Mouse (Mus musculus) hindbrain, postnatal 0 days (tissue): ENCODE measurements around the gene Olfml2b. TPM values are rescaled to one million over a fixed set of nuclear protein-coding genes. Genes with fewer than 3 reads are reported as not detected.

Experiments
- ATAC-seq: fragments of 200-750 bp; cut with Nextera tagmentation; 2 replicates; pipeline ENCODE4 v1.8.0; 2017; ENCODE audit warnings: mild to moderate bottlenecking, moderate TSS enrichment, moderate library complexity
- DNase-seq: peaks from one replicate; pipeline ENCODE4 v3.0.0-alpha.2; 2015; ENCODE audit warnings: low spot score
- H3K27ac ChIP-seq: fragments of 300-500 bp; sonication (generic); 2 replicates; pipeline ENCODE4 v1.5.1; 2014; ENCODE audit warnings: mild to moderate bottlenecking
- H3K27me3 ChIP-seq: fragments of 300-500 bp; sonication (generic); 2 replicates; pipeline ENCODE4 v1.6.1; 2014; ENCODE audit warnings: low read length, mixed read lengths; ENCODE audit not compliant: insufficient read depth
- H3K36me3 ChIP-seq: fragments of 300-500 bp; sonication (generic); 2 replicates; pipeline ENCODE4 v1.6.1; 2014; ENCODE audit warnings: low read length, mixed read lengths; ENCODE audit not compliant: insufficient read depth
- H3K4me1 ChIP-seq: fragments of 300-500 bp; sonication (generic); 2 replicates; pipeline ENCODE4 v1.6.1; 2014; ENCODE audit warnings: antibody characterized with exemption, low read length, mixed read lengths; ENCODE audit not compliant: insufficient read depth
- H3K4me2 ChIP-seq: fragments of 300-500 bp; sonication (generic); 2 replicates; pipeline ENCODE4 v1.6.1; 2014; ENCODE audit warnings: low read depth, mild to moderate bottlenecking, low read length, moderate library complexity, mixed read lengths
- H3K4me3 ChIP-seq: fragments of 300-500 bp; sonication (generic); 2 replicates; pipeline ENCODE4 v1.5.1; 2014; ENCODE audit warnings: low read length
- H3K9ac ChIP-seq: fragments of 300-500 bp; sonication (generic); replicated peaks from 2 replicates; pipeline ENCODE4 v1.6.1; 2014; ENCODE audit warnings: mild to moderate bottlenecking, low read length, moderate library complexity, mixed read lengths
- H3K9me3 ChIP-seq: fragments of 300-500 bp; sonication (generic); 2 replicates; pipeline ENCODE4 v1.6.1; 2016; ENCODE audit warnings: low read length, mixed read lengths
- CTCF ChIP-seq: IDR thresholded peaks from 2 replicates; pipeline ENCODE4 v1.5.1; 2016; ENCODE audit warnings: antibody characterized with exemption, control low read depth, low read depth
- WGBS: fragments of 180-500 bp; shearing (Covaris S2); extraction: QIAGEN DNeasy Blood & Tissue Kit; methylation state at CpG from one replicate; pipeline ENCODE4 v1.1.7; 2014; 5-methylcytosine and 5-hydroxymethylcytosine counted together
- polyA plus RNA-seq: library from polyadenylated mRNA; unstranded; fragments of >200 nt; fragmentation: Nextera tagmentation; extraction: Ambion mirVana; gene quantifications from 2 replicates; pipeline ENCODE4 v1.2.1, GENCODE M21; 2015
- total RNA-seq: library from RNA; depleted of rRNA; stranded (reverse); fragments of >200 nt; gene quantifications from 2 replicates; pipeline ENCODE4 v1.2.3, GENCODE M21; 2014

Gene Olfml2b
- total and polyA plus RNA-seq, 2 experiments from 2014 or later, result 3.9 to 7.1 TPM

DNA sequence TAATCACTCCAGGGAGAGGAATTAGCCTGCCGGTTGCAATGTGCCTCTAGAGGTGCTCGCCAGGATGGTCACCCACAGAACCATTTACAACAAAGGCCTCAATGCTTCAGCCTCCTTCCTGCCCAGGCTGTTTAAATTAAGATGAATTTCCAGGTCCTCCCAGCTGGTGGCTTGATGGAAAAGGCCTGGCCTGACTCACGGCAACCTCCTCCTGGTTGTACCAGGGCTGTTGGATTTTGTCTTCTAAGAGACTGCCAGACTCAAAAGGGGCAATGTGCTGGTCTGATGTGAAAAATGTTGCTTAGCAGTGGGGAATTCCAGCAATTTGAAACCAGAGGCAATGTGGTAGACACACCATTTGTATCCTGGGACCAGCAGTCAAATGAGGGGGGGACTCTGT is 56.8 kb downstream of the Olfml2b start:
- Histone ChIP-seq H3K4me2 (no peak overlapping the region), H3K36me3 (no peaks in the 10 kb centered on the region), H3K9me3 (no peaks in the 10 kb centered on the region), H3K9ac (no peak overlapping the region), H3K27ac (no peak overlapping the region), H3K4me1 (no peaks in the 10 kb centered on the region), H3K4me3 (no peak overlapping the region), H3K27me3 (no peaks in the 10 kb centered on the region)
- ATAC-seq (no peak), DNase-seq (no peak)
- WGBS, result 60% methylated on average over 3 of the region's 3 CpGs
- TF ChIP-seq CTCF, result no peak

DNA sequence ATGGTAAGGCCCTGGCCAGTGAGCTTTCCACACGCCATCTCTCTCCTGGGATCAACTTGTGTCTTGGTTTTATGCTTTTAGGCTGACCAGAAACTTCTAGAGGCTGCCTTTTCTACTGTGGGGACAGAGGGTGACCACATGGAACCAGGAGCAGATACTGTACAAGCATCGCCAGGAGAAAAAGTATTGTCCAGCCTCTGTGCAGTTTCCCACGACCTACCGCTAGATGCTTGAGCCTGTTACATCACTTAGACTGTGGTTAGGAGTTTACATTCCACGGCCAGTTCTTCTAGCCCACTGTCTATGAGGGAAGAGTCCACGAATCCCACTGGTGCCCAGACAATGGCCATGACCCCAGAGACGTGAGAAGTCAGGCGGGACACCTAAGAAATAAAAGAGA is 57.2 kb downstream of the Olfml2b start:
- no peaks in the 10 kb centered on the region for H3K36me3 ChIP-seq
- 83% methylated on average over 8 of the region's 8 CpGs for WGBS
- H3K9ac ChIP-seq, result no peak overlapping the region
- no peak overlapping the region for H3K27ac ChIP-seq
- no peaks in the 10 kb centered on the region for H3K9me3 ChIP-seq
- DNase-seq, result no peak
- H3K4me3 ChIP-seq, result no peak overlapping the region
- TF ChIP-seq CTCF, result no peak
- no peaks in the 10 kb centered on the region for H3K27me3 ChIP-seq
- H3K4me2 ChIP-seq, result no peak overlapping the region
- ATAC-seq, result no peak
- no peaks in the 10 kb centered on the region for H3K4me1 ChIP-seq

- H3K9ac ChIP-seq, result no peak overlapping the region
- ATAC-seq, result no peak
- TF ChIP-seq CTCF, result no peak
- H3K27me3 ChIP-seq, result no peaks in the 10 kb centered on the region
- no peak overlapping the region for H3K4me2 ChIP-seq
- no peak overlapping the region for H3K27ac ChIP-seq
- DNase-seq, result no peak
- no peaks in the 10 kb centered on the region for H3K9me3 ChIP-seq
- 68% methylated on average over 2 of the region's 2 CpGs for WGBS
- H3K4me3 ChIP-seq, result no peak overlapping the region
- no peaks in the 10 kb centered on the region for H3K4me1 ChIP-seq
- no peaks in the 10 kb centered on the region for H3K36me3 ChIP-seq
Measured at GRCm38 (mm10) chr1:170702263-170702662, 57.9 kb downstream of the Olfml2b start.

- Histone ChIP-seq H3K27me3 (no peaks in the 10 kb centered on the region), H3K9me3 (no peaks in the 10 kb centered on the region), H3K36me3 (0 out of 2 replicates have a peak, but pooled peaks cover 2% of the 10 kb centered on the region), H3K27ac (no peak overlapping the region), H3K4me3 (no peak overlapping the region), H3K9ac (no peak overlapping the region), H3K4me1 (no peaks in the 10 kb centered on the region), H3K4me2 (no peak overlapping the region)
- DNase-seq (no peak), ATAC-seq (no peak)
- no peak for TF ChIP-seq CTCF
- 91% methylated on average over 6 of the region's 6 CpGs for WGBS
Measured at GRCm38 (mm10) chr1:170702958-170703357, 58.6 kb downstream of the Olfml2b start.

DNA sequence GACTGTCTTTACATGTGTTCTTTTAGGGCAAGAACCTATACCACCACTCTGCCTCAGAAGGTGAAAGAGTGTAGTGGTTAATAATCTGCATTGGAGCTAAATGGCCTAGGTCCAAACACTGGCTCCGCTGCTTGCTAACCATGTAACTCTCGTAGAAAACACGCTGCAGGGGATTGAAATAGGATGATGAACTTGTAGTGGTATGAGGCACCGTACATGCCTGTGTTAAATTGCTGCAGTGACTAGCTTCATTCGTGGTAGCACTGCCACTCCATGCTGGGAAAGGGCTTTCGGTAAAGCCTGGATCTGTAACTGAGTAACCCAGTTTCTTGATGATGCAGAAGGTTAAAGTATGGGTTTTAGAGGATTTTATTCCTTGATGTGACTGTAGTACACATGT is 59.8 kb downstream of the Olfml2b start:
- no peaks in the 10 kb centered on the region for H3K4me1 ChIP-seq
- H3K4me2 ChIP-seq, result no peak overlapping the region
- no peaks in the 10 kb centered on the region for H3K27me3 ChIP-seq
- ATAC-seq (no peak), DNase-seq (no peak)
- H3K36me3 ChIP-seq, result 0 out of 2 replicates have a peak, but pooled peaks cover 2% of the 10 kb centered on the region
- WGBS, result 90% methylated on average over 6 of the region's 6 CpGs
- H3K9me3 ChIP-seq, result no peaks in the 10 kb centered on the region
- H3K4me3 ChIP-seq, result no peak overlapping the region
- H3K27ac ChIP-seq, result no peak overlapping the region
- no peak overlapping the region for H3K9ac ChIP-seq
- TF ChIP-seq CTCF, result no peak

DNA sequence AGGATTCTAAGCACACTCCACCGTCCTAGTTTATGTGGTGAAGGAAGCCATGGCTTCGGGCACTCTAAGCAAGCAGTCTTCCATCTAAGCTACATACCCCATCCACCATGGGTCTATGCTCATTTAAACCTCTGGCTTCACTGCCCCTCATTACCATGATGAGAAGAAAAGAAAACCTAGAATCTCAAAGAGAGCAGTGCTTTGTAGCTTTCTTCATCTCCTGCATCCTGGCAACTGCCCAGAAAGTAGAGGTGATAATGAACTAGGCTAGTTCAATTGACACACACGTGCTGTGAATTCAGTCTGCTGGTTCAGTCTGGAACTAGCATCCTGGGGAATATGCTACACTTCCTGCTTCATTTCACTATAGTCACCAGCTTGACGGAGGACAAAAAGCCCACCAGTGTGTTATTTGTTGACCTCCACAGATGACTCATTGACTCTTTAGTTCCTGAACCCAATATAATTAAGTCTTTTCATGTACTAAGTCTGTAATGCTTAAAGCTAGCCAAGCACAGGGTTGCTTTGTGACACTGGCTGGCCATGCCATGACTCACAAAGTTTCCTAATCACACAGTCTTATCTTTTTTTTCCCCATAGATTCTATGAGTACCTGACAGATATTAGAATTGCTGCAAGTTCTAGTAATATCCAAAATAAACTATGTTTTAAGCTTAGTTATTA is 60.7 kb downstream of the Olfml2b start:
- ATAC-seq, result no peak

GRCm38 (mm10) chr1:170706046-170706445 is 61.7 kb downstream of the Olfml2b start:
- WGBS, result 83% methylated on average over 4 of the region's 4 CpGs
- TF ChIP-seq CTCF, result no peak

More for the DNA sequence above, 60.7 kb downstream of the Olfml2b start:
- TF ChIP-seq CTCF, result no peak
- Histone ChIP-seq H3K4me1 (no peaks in the 10 kb centered on the region), H3K36me3 (0 out of 2 replicates have a peak, but pooled peaks cover 2% of the 10 kb centered on the region), H3K9me3 (no peaks in the 10 kb centered on the region), H3K27ac (no peak overlapping the region), H3K27me3 (no peaks in the 10 kb centered on the region), H3K9ac (no peak overlapping the region), H3K4me3 (no peak overlapping the region), H3K4me2 (no peak overlapping the region)
- 63% methylated on average over 4 of the region's 4 CpGs for WGBS
- DNase-seq, result peak; percentile 27

More at GRCm38 (mm10) chr1:170706046-170706445, 61.7 kb downstream of the Olfml2b start:
- H3K4me2 ChIP-seq, result no peak overlapping the region
- H3K27me3 ChIP-seq, result no peaks in the 10 kb centered on the region
- H3K27ac ChIP-seq, result no peak overlapping the region
- ATAC-seq (no peak), DNase-seq (no peak)
- H3K9ac ChIP-seq, result no peak overlapping the region
- 0 out of 2 replicates have a peak, but pooled peaks cover 2% of the 10 kb centered on the region for H3K36me3 ChIP-seq
- H3K9me3 ChIP-seq, result no peaks in the 10 kb centered on the region
- no peak overlapping the region for H3K4me3 ChIP-seq
- H3K4me1 ChIP-seq, result no peaks in the 10 kb centered on the region
